Mouse (Mus musculus) mouse trophoblast stem cell (cell line): Measurements from ENCODE around the gene Mrc2.

Experiments
- in situ Hi-C, 2 experiments: fragments of 300-500 bp; cut with MseI, MboI; formaldehyde crosslinking; loops; 2 replicates in 1 of 2; 3 replicates in 1 of 2; pipeline ENCODE4 v1.15.1; 2025

Gene Mrc2

GRCm38 (mm10) chr11:105375821-105376235 lies 83.4 kb downstream of the Mrc2 start:
- in situ Hi-C loops = no loop called here

DNA sequence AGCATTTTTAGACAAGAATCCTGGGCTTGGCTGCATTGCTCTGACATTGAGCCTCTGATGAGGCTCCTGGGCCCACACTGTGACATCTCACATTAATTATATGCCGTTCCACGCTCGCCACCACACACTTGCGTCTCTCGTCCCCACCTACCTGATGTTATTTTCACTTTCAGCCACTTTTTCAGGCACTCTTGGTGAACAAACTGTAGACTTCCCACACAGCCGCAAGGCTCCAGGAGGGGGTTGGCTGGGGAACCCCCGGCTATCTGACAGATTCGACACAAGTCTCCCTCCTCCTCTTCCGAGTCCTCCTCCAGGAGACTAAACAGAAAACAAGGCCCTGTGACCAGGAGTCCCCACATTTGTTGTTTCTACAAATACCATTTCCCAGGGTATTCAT lies 92.8 kb downstream of the Mrc2 start:
- in situ Hi-C loops = no loop called here

GRCm38 (mm10) chr11:105388636-105389035 lies 96.2 kb downstream of the Mrc2 start:
- in situ Hi-C loops = no loop called here

- in situ Hi-C loops = no loop called here
These were observed 97.8 kb downstream of the Mrc2 start for GRCm38 (mm10) chr11:105390290-105390689.
